Mouse (Mus musculus): ENCODE data around the gene Prpf40b. TPM values are rescaled to one million over a fixed set of nuclear protein-coding genes. Genes with fewer than 3 reads are reported as not detected.
A peak's percentile ranks its signal among the peaks of the same experiment; 100 is the strongest.

Gene Prpf40b
- polyA plus RNA-seq, 1 experiment from 2014 or later: 98.6 TPM

GRCm38 (mm10) chr15:99295484-99295981 is 646 bp downstream of the Prpf40b start, which contains the start of gene Fam186b:
Fam186b (minus strand) TSS chr15:99295888.
- Histone ChIP-seq H3K4me1 (peaks cover 24% of the 10 kb centered on the region), H3K4me2 (peak within 1 kb of the TSS; percentile 79), H3K9ac (peak within 1 kb of the TSS; percentile 78), H3K36me3 (ENCODE audit: poor library complexity, severe bottlenecking) (peaks cover 6% of the 10 kb centered on the region; the same call in 1 of the 2 replicates), H3K4me3 (peak within 1 kb of the TSS; percentile 68), H3K27me3 (no peaks in the 10 kb centered on the region), H3K9me3 (replicated peaks) (no peaks in the 10 kb centered on the region), H3K27ac (peak within 1 kb of the TSS; percentile 92)
- ATAC-seq: peak; percentile 51; the same call in 1 of the 2 replicates
- 2% methylated on average over 11 of the region's 17 CpGs for WGBS

- no peaks in the 10 kb centered on the region for H3K9me3 ChIP-seq (replicated peaks)
- peak overlapping the region; percentile 92; the same call in 1 of the 2 replicates for H3K27ac ChIP-seq
- 38% methylated on average over 5 of the region's 5 CpGs for WGBS
- peaks cover 24% of the 10 kb centered on the region for H3K4me1 ChIP-seq
- H3K9ac ChIP-seq: peak overlapping the region; percentile 78
- no peaks in the 10 kb centered on the region for H3K27me3 ChIP-seq
- no peak for ATAC-seq
- H3K36me3 ChIP-seq (ENCODE audit: poor library complexity, severe bottlenecking): peaks cover 6% of the 10 kb centered on the region; the same call in 1 of the 2 replicates
- H3K4me2 ChIP-seq: peak overlapping the region; percentile 79
- peak overlapping the region; percentile 68 for H3K4me3 ChIP-seq
Measured at GRCm38 (mm10) chr15:99296213-99296612, 1.3 kb downstream of the Prpf40b start.

- Histone ChIP-seq H3K27ac (no peak overlapping the region), H3K27me3 (no peaks in the 10 kb centered on the region), H3K4me3 (no peak overlapping the region), H3K9ac (no peak overlapping the region), H3K9me3 (replicated peaks) (no peaks in the 10 kb centered on the region), H3K4me2 (no peak overlapping the region), H3K4me1 (no peaks in the 10 kb centered on the region), H3K36me3 (ENCODE audit: poor library complexity, severe bottlenecking) (peaks cover 94% of the 10 kb centered on the region)
- WGBS: 86% methylated on average over 9 of the region's 9 CpGs
- ATAC-seq: no peak
Measured at GRCm38 (mm10) chr15:99307476-99307875, 12.6 kb downstream of the Prpf40b start.

- Histone ChIP-seq H3K36me3 (ENCODE audit: poor library complexity, severe bottlenecking) (peaks cover 96% of the 10 kb centered on the region), H3K27ac (no peak overlapping the region), H3K4me3 (no peak overlapping the region), H3K9ac (no peak overlapping the region), H3K27me3 (no peaks in the 10 kb centered on the region), H3K9me3 (replicated peaks) (no peaks in the 10 kb centered on the region), H3K4me1 (no peaks in the 10 kb centered on the region), H3K4me2 (no peak overlapping the region)
- 92% methylated on average over 9 of the region's 9 CpGs for WGBS
- ATAC-seq: no peak
Measured at GRCm38 (mm10) chr15:99309549-99309948, 14.7 kb downstream of the Prpf40b start.

GRCm38 (mm10) chr15:99310617-99311016 is 15.7 kb downstream of the Prpf40b start:
- H3K4me2 ChIP-seq: no peak overlapping the region
- H3K4me1 ChIP-seq: no peaks in the 10 kb centered on the region
- no peak for ATAC-seq
- H3K36me3 ChIP-seq (ENCODE audit: poor library complexity, severe bottlenecking): peaks cover 96% of the 10 kb centered on the region
- H3K27me3 ChIP-seq: no peaks in the 10 kb centered on the region
- H3K27ac ChIP-seq: no peak overlapping the region
- no peak overlapping the region for H3K9ac ChIP-seq
- H3K4me3 ChIP-seq: no peak overlapping the region
- WGBS: 96% methylated on average over 5 of the region's 5 CpGs
- no peaks in the 10 kb centered on the region for H3K9me3 ChIP-seq (replicated peaks)

GRCm38 (mm10) chr15:99314891-99315290 is 20.0 kb downstream of the Prpf40b start:
- no peak overlapping the region for H3K4me3 ChIP-seq
- H3K9me3 ChIP-seq (replicated peaks): no peaks in the 10 kb centered on the region
- no peak overlapping the region for H3K4me2 ChIP-seq
- H3K9ac ChIP-seq: no peak overlapping the region
- H3K27me3 ChIP-seq: no peaks in the 10 kb centered on the region
- H3K36me3 ChIP-seq (ENCODE audit: poor library complexity, severe bottlenecking): peaks cover 96% of the 10 kb centered on the region
- H3K27ac ChIP-seq: no peak overlapping the region
- H3K4me1 ChIP-seq: no peaks in the 10 kb centered on the region
- 93% methylated on average over 16 of the region's 16 CpGs for WGBS
- ATAC-seq: no peak

- H3K4me3 ChIP-seq: no peak overlapping the region
- ATAC-seq: peak; percentile 65
- H3K4me1 ChIP-seq: no peaks in the 10 kb centered on the region
- peaks cover 97% of the 10 kb centered on the region for H3K36me3 ChIP-seq (ENCODE audit: poor library complexity, severe bottlenecking)
- H3K27ac ChIP-seq: peak overlapping the region; percentile 85
- H3K9ac ChIP-seq: 0 out of 2 replicates have a peak overlapping the region, but pooled peaks have one; percentile 17
- H3K4me2 ChIP-seq: no peak overlapping the region
- no peaks in the 10 kb centered on the region for H3K9me3 ChIP-seq (replicated peaks)
- H3K27me3 ChIP-seq: no peaks in the 10 kb centered on the region
- WGBS: 83% methylated on average over 16 of the region's 16 CpGs
Measured at GRCm38 (mm10) chr15:99316314-99317266, 21.7 kb downstream of the Prpf40b start.

- no peaks in the 10 kb centered on the region for H3K27me3 ChIP-seq
- H3K9ac ChIP-seq: 0 out of 2 replicates have a peak overlapping the region, but pooled peaks have one; percentile 8
- H3K36me3 ChIP-seq (ENCODE audit: poor library complexity, severe bottlenecking): peaks cover 97% of the 10 kb centered on the region
- no peak overlapping the region for H3K4me3 ChIP-seq
- peak overlapping the region; percentile 85 for H3K27ac ChIP-seq
- no peak for ATAC-seq
- no peaks in the 10 kb centered on the region for H3K4me1 ChIP-seq
- WGBS: 84% methylated on average over 2 of the region's 2 CpGs
- no peak overlapping the region for H3K4me2 ChIP-seq
- no peaks in the 10 kb centered on the region for H3K9me3 ChIP-seq (replicated peaks)
Measured at GRCm38 (mm10) chr15:99317267-99317651, 22.4 kb downstream of the Prpf40b start.

- Histone ChIP-seq H3K4me2 (no peak overlapping the region), H3K4me1 (no peaks in the 10 kb centered on the region), H3K36me3 (ENCODE audit: poor library complexity, severe bottlenecking) (peaks cover 99% of the 10 kb centered on the region), H3K27me3 (no peaks in the 10 kb centered on the region), H3K4me3 (no peak overlapping the region), H3K27ac (no peak overlapping the region), H3K9me3 (replicated peaks) (no peaks in the 10 kb centered on the region), H3K9ac (no peak overlapping the region)
- 83% methylated on average over 6 of the region's 6 CpGs for WGBS
- ATAC-seq: no peak
Measured at GRCm38 (mm10) chr15:99318071-99318470, 23.2 kb downstream of the Prpf40b start.

GRCm38 (mm10) chr15:99318861-99319410 is 24.0 kb downstream of the Prpf40b start:
- Histone ChIP-seq H3K4me3 (no peak overlapping the region), H3K36me3 (ENCODE audit: poor library complexity, severe bottlenecking) (peaks cover 100% of the 10 kb centered on the region), H3K9me3 (replicated peaks) (no peaks in the 10 kb centered on the region), H3K27ac (no peak overlapping the region), H3K9ac (no peak overlapping the region), H3K4me1 (no peaks in the 10 kb centered on the region), H3K27me3 (no peaks in the 10 kb centered on the region), H3K4me2 (no peak overlapping the region)
- 89% methylated on average over 14 of the region's 14 CpGs for WGBS
- ATAC-seq: no peak

- WGBS: 77% methylated on average over 3 of the region's 3 CpGs
Measured at GRCm38 (mm10) chr15:99319411-99319871, 24.6 kb downstream of the Prpf40b start.

GRCm38 (mm10) chr15:99320168-99320674 is 25.3 kb downstream of the Prpf40b start:
- H3K27ac ChIP-seq: no peak overlapping the region
- H3K4me1 ChIP-seq: no peaks in the 10 kb centered on the region
- peaks cover 99% of the 10 kb centered on the region for H3K36me3 ChIP-seq (ENCODE audit: poor library complexity, severe bottlenecking)
- H3K9ac ChIP-seq: no peak overlapping the region
- WGBS: 88% methylated on average over 10 of the region's 10 CpGs
- H3K4me2 ChIP-seq: no peak overlapping the region
- no peaks in the 10 kb centered on the region for H3K27me3 ChIP-seq
- H3K9me3 ChIP-seq (replicated peaks): no peaks in the 10 kb centered on the region
- no peak for ATAC-seq
- no peak overlapping the region for H3K4me3 ChIP-seq

More at GRCm38 (mm10) chr15:99319411-99319871, 24.6 kb downstream of the Prpf40b start:
- no peak for ATAC-seq
- H3K4me1 ChIP-seq: no peaks in the 10 kb centered on the region
- H3K27me3 ChIP-seq: no peaks in the 10 kb centered on the region
- H3K9me3 ChIP-seq (replicated peaks): no peaks in the 10 kb centered on the region
- no peak overlapping the region for H3K4me2 ChIP-seq
- H3K4me3 ChIP-seq: no peak overlapping the region
- H3K27ac ChIP-seq: no peak overlapping the region
- no peak overlapping the region for H3K9ac ChIP-seq
- H3K36me3 ChIP-seq (ENCODE audit: poor library complexity, severe bottlenecking): peaks cover 99% of the 10 kb centered on the region
